Mouse (Mus musculus): ENCODE data around the gene Stam. TPM values are rescaled to one million over a fixed set of nuclear protein-coding genes. Genes with fewer than 3 reads are reported as not detected.
"Not testable (repeated sequence)": the region's sequence is repeated elsewhere in the genome, so short reads cannot be mapped to it uniquely, and the experiment has no call there.

The Stam gene
- total RNA-seq (2021), result 10 to 100 TPM; 16.0 to 17.9 TPM
- long read RNA-seq, experiment 1, result 0 reads
- long read RNA-seq, experiment 2, partial matches to known transcripts, result 0 of 4 reads
- long read RNA-seq, experiment 2, other reads (novel, unspliced or antisense), result 4 of 4 reads

DNA sequence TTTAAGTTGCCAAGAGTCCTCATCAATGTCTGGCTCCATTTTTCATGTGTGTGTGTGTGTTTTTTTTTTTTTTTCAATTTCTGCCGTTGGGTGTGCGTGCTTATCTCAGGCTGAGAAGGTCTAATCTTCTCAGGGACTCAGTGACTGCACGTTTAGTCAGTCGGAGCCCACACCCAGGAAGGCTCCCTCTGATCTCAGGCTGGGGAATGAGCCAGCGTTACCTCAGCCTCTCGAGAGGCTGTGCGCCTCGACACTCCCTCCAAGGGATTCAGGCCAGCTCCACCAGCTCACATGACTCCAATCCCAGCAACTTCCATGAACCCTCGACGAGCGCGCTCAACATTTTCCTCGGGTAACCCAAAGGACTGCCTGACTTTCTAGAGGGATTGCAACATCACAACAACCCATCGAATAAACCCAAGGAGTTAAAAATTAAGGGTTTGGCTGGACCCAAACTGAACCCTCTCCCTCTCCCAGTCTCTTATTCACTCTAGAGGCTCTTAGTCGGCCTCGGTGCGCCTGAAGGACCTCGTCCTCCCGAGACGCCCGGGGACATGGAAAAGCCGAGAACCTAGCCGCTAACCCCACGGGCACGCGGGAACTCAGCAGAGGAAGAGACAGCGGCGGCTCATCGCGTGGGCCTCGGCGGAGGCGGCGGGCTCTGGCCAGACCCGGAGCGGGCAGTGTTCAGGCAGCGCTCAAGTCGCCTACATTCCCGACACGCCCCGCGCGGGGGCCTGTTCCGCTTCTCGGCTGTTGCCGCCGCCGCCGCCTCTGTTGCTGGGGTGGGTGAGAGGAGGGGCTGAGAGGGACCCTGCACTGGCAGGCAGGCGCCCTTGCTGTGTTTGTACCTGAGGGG is at the start of gene Stam:
Gene Stam, plus strand, starts transcription at position 737 of the 859 bp plus-strand sequence.
- DNase-seq, result peak; percentile 84 to 87
- intact Hi-C loops (cut with DNase I), result no loop called here

DNA sequence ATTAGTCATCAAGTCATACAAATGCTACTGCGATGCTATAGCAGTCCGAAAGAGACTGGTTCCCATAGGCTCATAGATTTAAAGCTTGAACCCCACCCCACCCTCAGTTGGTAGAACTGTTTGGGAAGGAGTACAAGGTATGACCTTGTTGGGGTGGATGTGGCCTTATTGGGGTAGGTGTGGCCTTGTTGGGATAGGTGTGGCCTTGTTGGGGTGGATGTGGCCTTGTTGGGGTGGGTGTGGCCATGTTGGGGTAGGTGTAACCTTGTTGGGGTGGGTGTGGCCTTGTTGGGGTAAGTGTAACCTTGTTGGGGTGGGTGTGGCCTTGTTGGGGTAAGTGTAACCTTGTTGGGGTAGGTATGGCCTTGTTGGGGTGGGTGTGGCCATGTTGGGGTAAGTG is 32.6 kb upstream of the Stam start:
- intact Hi-C loops (cut with DNase I), result no loop called here

DNA sequence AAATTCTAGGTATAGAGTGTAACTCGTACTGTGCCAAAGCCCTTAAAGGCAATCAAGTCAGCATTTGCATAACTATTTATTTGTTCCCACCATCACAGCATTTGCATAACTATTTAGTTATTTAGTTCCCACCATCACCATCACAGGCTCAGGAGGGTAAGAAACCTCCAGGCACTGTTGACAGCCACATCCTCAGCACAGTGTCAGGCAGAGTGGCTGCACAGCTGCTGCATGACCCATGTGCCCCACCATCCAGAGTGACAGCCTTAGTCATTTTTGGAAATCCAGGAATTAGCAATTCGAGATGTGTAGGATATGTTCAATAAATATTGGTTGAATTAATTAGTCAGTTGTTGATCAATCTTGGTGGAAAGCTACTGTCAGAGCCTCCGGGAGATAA is 30.9 kb upstream of the Stam start:
- intact Hi-C loops (cut with DNase I), result no loop called here
- no peak for DNase-seq

More for the DNA sequence above, 32.6 kb upstream of the Stam start:
- no peak for DNase-seq

DNA sequence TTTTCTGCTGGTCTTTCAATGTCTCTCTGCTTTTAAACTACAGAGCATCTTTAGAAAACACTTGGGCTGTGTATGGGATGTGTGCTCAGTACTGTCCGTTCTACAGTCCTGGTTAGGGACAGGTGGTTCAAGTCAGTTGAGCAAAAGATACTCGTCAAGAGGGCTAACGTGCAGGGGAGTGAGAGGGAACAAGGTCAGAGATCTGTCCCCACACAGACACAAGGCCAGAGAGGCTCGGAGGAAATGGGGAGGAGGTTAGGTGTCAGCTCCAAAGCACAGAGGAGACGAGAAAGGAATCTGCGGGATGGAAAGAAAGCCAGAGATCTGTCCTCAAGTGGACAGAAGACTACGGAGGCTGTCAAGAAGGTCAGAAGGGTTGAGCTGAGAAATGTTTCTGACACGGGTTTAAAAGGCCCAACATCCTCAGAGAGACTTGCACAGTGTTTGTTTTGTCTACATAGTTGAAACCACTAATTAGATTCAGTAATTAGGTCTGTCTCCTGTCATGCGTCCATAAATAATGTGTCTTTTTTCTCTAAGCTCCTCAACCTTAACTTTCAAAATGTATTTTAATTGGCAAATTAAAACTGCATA is 30.2 kb upstream of the Stam start:
- DNase-seq, result no peak
- intact Hi-C loops (cut with DNase I), result no loop called here

DNA sequence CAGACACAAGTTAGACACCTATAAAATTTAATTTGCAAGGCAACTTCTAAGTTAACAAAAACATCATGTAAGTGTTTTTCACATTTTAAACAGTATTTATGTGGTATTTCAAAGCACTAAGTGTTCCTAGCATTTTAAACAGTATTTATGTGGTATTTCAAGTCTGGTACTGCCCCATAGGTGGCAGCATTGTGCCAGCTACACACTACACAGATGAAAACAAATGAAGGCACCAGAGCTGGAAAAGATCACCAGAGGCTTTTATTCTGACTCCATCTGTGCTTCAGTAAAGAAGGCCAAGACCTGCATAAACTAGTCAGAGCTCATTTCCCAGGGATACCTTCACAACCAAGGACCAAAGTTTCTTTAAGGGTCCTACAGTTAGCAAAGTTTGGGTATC is 25.5 kb upstream of the Stam start:
- DNase-seq, result peak; percentile 11 to 29
- intact Hi-C loops (cut with DNase I), result loop anchor here (5.0 kb wide), 1 partner anchor 104 kb away; no protein-coding TSS in a partner anchor

DNA sequence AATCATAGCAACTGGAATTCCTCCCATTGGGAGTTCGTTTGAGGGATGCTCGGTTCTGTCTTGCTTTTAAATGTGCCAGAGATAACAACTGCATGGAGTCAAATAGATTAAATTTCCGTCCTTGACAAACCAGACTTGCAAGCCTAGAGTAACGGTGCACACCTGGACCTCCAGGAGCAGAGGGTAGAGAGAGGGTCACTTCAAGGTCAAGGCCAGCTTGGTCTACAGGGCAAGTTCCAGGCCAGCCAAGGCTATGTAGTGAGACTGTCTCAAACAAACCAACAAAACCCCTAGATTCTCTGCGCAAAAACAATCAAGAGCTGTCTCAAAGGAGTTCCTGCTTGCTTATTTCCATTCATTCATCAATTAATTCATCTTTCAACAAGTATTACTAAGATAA is 25.1 kb upstream of the Stam start:
- intact Hi-C loops (cut with DNase I), result loop anchor here (5.0 kb wide), 1 partner anchor 103 kb away; no protein-coding TSS in a partner anchor
- DNase-seq, result no peak

DNA sequence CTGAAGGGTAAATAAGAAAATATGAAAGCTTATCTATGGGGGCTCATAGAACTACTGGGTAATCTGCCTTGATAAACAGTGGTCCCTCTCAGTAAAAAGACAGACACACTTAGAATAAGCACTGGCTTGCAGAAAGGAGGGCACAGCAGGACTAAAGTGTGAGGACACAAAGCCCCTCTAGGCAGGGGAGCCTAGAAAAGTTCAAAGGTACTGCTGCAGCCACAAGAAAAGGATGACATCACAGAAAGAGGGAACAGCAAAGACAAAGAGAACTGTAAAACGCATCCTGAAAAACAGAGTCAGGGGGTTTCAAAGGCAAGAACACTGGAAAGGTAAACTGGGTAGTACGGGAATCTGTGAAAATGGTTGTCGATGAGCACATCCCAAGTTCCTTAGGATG is 20.3 kb upstream of the Stam start:
- DNase-seq, result no peak
- intact Hi-C loops (cut with DNase I), result no loop called here

DNA sequence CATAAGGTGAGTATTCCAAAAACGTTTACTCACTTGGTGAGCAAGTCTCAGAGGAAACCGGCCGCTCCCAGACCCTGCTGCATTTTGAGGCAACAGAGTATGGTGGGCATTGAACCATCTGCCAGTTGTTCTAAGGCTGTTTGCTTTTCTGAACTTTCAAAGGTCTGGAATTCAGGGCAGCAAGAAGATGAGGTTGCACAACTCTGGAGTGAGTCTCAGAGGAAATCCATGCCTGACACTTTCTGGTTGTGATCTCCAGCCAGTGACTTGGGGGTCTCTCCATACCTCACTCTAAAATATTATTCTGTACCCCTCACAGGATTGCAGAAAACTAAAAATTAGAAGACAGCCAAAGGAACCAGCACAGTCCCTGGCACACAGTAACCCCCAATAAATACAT is 19.7 kb upstream of the Stam start:
- intact Hi-C loops (cut with DNase I), result no loop called here
- DNase-seq, result no peak

DNA sequence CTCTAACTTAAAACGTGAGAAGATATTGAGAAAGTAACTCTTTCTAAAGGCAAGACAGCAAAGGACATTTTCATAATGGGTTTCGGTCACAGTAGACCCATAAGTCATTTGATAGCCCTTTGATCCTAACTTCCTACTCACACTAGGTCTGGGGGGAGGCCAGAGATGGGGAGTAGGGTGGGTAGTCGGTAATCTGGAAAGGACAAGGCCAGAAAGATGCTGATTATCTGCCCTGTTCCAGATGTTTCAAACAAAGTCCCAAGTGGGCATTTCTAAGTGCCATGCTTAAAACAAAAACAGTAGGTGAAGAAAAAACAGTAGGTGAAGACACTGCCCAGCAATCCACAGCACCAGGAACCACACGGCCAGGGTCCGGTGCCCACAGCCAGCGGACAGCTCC is 19.2 kb upstream of the Stam start:
- intact Hi-C loops (cut with DNase I), result no loop called here
- no peak for DNase-seq

DNA sequence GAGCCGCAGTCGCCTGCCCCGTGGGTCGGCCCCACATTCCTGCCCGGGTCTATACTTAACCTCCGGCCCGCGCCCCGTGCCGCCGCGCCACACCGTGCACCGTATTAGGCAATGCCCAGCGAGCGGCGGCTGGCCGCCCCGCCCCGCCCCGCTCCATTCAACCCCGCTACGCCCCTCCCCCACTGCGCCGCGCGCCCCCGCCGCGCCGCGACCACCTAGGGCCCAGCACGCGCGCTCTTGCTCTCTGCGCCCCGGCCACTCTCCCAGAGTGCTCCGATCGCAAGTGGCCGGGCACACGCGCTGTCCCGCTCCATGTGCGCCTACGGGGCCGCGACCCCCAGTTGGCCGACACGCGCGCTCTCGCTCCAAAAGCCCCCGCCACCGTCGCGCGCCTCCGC is 18.7 kb upstream of the Stam start:
- intact Hi-C loops (cut with DNase I), result no loop called here
- DNase-seq, result peak; percentile 53 to 54

DNA sequence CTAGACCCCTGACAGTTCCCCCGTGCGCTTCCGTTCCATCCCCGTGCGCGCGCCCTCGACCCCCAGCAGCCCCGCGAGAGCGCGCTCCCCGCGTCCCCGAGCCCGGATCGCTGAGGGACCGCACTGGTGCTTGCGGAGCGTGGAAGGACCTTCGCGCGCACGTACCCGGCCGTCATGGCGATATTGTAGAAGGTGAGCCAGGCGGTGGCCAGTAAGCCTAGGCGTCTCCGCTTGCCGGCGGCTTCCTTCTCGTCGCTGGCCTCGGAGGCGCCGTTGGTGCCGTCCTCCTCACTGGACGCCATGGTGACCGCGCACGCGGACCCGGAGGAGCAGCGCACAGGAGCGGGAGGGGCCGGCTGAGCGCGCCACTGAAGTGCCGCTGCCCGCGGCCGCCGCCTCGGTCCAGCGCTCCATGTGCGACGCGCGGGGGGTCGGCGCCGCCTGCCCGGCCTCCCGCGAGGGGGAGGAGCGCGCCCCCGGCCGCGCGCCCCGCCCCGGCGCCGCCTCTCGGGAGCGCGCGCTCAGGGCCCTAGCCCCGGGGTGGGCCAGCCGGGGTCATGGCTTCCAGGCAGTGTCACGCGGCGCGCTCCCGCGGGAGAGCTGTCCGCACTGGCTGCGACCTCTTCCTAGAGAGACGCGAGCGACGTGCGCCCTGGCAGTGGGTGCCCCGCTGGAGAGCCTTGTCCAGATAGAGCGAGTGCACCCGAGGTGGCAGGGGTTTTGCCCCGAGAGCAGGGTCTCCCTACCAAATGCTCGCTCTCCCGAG is 18.1 kb upstream of the Stam start, which contains the start of gene Hacd1:
Gene Hacd1, minus strand, starts transcription at position 570 of the 766 bp plus-strand sequence.
- intact Hi-C loops (cut with DNase I), result no loop called here
- DNase-seq, result peak; percentile 65 to 68

DNA sequence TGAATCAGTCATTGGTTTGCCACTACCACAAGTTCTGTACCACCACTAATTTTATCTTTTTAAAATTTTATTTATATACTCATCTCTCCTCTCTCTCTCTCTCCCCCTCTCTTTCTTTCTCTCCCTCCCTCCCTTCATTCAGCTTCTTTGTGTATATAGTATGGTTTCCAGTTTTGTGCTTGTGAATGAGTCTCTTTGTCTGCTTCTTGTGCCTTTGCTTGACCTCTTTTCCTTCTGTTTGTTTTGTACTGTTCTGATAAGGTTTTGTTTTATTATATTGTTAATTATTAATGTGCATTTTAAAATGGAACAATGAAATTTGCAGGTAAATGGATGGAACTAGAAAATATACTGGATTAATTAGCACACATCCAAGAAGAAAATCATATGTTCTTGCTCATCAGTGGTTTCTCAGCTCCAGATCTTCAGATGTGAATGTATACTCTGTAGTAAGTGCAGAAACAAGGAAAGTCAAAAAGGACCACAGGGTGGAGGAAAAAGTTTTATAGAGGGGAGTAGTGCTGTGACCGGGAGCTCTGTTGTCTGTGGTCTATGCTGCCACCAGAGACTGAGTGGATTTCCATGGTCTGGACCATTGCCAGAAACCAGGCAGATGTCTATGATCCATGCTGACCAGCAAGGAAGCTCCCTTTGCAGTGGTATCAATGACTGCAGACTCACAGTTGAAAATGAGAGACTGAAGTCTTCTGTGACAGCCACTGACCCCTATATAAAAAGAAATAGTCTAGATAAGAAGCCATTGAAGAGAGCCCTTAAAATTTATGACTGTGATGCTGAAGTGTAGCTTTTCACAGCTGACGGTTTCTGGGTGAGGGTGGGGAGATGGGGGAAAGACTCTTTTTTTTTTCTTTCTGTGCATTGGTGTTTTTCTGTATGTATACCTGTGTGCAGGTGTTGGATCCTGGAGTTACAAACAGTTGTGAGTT is 7.9 kb upstream of the Stam start:
- intact Hi-C loops (cut with DNase I), result no loop called here

DNA sequence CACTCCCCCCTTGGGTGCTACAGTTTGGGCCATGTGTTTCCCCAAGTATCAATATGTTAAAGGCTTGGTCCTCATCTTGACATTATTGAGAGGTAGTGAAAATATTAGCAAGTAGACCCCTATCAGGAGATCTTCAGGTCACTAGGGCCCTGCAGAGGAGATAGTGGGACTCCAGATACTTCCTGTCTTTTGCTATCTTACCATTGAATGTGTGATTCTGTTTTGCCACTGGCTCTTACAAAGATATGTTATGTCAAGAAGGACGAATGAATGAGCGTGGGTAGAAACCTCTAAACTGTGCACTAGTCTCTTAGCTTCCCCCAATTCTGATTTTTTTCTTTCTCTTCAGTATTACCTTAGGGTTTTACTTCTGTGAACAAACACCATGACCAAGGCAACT is 4.9 kb upstream of the Stam start:
- intact Hi-C loops (cut with DNase I), result no loop called here
- no peak for DNase-seq

More for the DNA sequence above, 7.9 kb upstream of the Stam start:
- DNase-seq, result no peak

DNA sequence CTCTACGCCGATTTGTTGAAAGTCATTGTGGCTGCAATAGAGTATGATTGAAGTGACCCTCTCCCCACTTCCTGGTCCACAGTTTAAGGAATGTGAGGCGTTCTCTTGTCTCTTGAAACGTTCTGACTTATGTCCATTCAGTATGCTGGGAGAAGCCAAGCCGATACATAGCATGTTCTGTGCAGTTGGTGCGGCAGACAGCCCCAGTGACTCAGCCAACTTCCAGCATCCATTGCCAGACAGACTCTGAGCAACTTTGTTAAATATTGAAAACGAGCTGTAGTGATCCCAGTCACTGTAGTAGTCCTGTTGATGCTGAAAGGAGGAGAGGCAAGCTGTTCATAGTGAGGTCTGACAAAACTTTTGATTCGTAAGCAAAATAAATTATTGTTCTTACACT is 3.4 kb upstream of the Stam start:
- intact Hi-C loops (cut with DNase I), result no loop called here
- no peak for DNase-seq

DNA sequence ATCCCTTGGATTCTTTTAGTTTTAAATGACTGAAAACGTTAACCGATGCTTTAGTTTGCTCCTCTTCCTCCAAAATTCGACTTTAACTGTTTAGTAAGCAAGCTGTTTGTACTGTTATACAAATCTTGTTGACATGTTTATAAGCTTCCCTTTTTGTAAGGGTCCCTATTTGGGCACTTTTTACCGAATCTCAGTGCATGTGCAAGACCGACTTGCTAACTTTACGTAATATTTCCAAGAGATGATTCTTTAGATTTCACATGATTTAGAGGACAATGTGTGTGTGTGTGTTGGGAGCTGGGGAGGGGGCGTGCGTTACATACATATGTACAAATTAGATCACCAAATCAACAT is 913 bp upstream of the Stam start:
- DNase-seq, result no peak
- intact Hi-C loops (cut with DNase I), result no loop called here

DNA sequence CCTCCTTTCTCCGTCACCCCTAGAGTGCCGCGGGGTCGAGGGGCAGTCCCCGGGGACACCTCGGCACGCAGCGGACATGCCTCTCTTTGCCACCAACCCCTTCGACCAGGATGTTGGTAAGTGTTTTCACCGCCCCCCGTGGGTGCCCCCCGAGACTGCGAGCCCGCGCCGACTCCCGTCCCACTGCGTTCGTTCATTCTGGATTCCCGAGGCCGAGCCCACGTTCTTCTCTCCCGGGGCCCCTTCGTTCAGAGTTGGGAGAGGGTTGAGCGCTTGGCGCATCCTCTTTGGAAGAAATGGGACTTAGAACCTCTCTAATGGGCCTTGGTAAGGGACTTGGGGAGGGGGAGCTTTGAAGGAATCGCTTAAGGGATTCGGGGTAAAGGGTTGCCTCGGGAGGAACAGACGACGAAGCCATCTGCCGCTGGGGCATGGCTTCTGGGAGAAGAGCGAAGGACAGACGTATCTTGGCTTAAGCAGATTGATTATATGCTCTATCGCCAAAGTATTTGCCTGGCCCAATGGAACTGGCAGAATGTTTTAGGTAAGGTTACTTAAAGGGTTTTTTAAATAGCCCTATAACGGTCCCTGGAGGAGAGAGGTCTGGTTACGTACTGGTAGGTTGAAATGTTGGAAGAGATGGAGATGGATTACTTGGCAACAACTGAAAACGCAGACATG is 463 bp downstream of the Stam start:
- intact Hi-C loops (cut with DNase I), result no loop called here
- DNase-seq, result no peak

DNA sequence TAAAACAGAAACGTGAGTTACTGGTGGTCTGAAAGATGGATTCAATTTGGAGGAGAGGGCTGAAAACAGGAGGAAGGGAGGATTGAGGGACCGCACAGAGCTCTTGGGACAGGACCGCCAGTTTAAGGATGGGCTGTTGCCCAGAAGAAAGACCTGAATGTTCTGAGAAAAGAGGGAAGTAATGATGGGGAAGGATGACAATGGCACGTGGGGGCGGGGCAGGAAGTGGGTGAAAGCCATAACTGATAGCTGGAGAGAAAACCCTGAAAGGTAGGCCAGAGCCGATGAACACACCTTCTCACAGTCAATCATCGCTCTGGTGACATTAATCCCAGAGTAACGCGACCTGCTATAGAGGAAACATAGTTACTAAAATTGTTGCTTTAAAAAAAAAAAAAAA is 4.6 kb downstream of the Stam start:
- intact Hi-C loops (cut with DNase I); DNase-seq: not testable (repeated sequence)

DNA sequence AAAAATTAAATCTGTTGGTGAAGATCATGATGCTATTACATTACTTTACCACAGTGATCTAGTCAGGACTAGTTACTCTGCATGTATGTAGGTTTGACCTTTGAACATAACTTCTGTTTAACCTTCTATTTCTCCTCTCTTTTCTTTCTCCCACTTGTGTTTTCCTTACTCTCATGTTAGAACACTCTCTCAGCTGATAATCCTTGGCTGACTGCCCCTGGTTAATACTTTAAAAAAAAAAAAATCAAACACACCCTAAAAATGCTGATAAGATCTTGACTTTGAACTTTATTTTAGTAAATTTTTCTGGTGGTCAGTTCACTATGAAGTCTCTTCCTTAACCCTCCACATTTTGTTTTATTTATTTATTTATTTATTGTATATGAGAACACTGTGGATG is 26.6 kb downstream of the Stam start:
- no peak for DNase-seq
- intact Hi-C loops (cut with DNase I), result no loop called here

DNA sequence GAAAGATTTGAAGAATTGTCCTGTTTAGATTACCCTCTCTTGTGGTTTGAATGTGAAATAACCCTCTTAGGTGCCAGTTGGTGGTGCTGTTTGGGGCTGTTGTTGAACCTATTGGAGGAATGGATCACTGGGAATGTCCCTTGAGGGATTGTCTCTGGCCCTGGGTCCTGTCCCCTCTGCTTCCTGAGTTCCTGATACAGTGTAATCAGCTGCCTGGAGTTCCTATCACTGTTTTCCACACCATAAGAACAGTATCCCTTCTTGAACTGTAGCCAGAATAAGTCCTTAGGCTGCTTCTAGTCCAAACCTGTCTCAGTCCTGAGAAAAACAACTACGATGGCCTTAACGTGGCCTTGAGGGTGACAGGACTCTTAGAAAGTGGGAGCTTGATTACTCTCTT is 28.7 kb downstream of the Stam start:
- intact Hi-C loops (cut with DNase I), result no loop called here
- no peak for DNase-seq
